Mouse (Mus musculus) right cerebral cortex, postnatal 10 days (tissue): ENCODE measurements at regions not wholly inside any gene's neighbourhood (a gene's known extent, or its start where the extent isn't known, plus 50 kb on each side); places are given as distances from the start of the nearest gene placed in this dataset.

Source experiments
- DNase-seq, 2 experiments: peaks; one replicate each; pipeline ENCODE4 v3.0.0; 2021; ENCODE audit warnings: low spot score in 2 of 2

DNA sequence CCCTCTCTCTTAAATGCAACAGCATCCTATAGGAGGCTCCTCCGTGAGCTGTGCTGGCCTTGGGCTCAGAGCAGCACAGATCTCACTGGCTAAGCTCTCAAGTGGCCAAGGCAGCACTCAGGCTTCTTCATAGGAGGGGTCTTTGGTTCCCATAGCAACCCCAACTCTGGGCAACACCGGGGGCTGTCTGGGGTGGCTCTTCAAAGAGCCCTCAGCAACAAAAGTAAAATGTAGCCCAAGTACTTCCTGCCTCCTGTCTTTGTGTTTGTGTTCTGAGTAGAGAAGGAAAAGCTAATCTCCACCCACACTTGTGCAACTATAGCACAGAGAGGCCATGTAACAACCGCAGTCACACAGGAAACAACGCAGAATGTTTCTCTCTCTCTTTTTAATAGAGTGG, 322.2 kb upstream of the Tbx3 start:
- no peak for DNase-seq

DNA sequence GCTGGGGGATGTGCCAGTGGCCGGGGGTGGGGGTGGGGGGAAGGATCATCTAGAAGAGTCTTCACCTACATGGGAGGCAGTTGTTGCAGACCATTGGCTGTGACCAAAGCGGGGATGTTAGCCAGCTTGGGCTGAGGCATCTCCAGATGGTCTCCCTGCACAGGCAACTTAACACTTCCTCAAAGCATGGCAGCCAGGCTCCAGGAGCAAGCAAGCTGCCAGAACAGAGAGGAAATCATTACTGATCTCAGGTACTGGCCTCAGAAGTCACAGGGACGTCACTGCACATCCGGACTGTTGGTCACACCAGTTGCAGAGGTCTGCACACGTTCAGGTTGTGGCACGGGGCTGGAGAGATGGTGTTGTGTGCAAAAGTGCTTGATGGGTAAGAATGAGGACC, 321.1 kb upstream of the Tbx3 start:
- DNase-seq = no peak

DNA sequence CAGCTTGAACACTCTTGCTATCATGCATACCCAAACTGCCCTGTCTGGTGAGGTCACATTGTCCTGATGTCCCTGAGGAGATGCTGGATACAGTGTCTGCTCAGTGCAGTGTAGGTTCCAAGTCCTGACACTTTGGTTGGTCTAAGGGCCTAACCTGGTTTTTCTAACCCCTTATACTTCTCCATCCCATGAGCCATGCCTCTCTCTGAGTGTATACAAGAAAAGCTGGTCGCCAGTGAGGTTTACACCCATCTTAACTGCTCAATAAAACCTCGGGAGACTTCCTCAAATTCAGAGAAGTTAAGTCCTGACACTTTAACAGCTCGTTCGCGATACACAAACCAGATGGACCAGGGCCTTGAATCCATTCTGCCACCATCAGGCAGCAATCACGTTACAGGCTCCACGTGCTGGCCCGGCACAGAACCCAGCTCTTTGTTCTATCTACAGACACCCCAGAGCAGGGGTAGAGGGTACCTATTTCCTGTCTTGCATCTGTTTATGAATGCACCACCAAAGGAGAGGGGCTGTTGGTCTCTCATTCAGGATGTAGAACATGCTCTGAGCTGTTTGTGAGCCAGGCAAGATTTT, 320.0 kb upstream of the Tbx3 start:
- no peak for DNase-seq

DNA sequence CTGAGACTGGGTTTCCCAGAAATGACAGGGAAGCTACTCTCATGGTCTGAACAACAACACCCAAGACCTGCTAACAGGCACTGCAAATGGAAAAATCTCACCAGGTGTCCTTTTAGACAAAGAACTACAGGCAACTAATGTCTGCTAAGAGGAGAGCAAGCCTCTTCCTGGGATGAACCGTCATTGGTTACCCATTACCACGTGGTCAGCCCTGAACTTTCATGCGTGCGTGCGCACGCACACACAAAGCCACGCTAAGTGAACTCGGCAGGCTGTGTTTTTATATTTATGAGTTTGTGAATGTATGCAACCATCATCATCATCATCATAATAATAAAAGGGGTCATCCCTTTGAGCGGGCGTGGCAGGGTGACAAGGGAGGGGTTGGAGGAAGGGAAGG, 315.0 kb upstream of the Tbx3 start:
- DNase-seq = no peak

DNA sequence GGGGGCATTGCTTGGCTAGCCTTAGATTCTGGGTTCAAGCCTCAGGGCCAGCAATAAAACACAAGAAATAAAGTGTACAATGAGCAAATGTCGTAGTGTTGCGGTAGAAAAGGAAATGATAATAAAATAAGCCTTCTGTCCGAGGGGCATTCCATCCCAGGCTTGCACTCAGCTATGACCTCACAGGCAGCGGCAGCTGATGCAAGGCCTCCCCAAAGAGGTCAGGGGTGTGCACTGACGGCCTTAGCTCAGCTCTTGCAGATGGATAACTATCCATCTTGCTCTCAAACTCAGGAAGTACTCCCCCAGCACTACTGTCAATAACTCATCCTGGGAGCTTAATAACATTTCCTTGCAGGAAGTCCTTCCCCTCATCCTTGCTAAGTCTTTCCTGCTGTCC, 314.4 kb upstream of the Tbx3 start:
- no peak for DNase-seq

DNA sequence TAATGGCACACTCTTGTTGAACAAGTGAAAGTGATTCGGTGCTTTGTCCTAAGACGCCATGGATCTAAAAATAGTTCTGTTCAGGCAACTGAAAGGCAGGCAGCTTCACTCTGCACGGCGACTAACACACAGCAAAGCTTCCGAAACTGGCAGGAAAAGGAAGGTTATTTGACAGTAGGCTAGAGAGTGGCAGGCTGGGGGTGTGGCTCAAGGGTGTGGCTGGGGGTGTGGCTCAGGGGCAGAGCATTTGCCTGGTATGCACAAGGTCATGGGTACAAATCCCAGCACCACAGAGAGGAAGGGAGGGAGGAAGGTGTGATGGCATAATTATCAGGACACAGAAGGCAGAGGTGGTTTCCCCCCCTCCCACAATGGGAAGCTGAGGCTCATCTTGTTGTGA, 310.8 kb upstream of the Tbx3 start:
- no peak for DNase-seq

DNA sequence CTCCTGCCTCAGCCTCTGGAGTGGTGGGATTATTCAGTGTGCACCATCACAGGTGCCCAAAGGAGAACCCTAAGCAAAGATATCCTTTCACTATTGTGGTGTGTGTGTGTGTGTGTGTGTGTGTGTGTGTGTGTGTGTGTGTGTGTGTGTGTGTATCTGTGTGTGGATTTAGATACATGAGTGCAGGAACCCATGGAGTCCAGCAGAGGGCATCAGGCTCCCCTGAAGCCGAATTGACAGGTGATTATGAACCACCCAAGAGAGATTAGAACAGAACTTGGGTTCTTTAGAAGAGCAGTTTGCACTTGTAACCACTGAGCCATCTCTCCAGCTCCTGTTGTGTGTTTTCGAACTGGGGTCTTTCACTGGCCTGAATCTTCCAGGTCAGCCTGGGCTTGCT, 310.1 kb upstream of the Tbx3 start:
- DNase-seq = no peak

DNA sequence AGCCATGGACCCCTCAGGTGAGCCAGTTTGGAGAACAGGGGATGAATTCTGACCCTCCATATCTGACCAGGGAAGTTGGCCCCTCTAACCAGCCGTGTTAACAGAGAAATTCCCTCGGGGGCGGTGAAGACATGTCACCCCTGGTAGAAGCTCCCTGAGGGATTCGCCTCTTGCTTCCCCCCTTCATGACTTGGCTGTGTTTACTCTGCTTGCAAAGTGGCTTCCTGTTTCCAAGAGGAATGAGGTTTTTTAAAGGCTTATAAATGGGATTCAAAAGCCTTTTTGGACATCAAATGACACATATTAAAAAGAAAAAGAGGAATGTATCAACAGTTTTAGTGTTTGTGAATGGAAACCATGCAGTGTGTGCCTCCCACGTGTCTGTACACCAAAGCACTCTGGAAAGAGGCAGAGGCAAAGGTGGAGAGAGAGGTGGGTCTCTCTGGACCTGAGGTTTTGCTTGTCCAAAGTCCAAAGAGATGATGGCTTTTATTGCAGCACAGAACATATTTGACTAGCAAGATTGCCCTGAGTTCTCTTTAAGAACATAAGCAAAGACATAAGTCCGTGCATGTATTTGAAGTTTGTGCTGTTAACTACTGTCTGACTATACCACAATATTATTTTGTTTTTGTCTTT, 308.9 kb upstream of the Tbx3 start:
- DNase-seq = no peak

DNA sequence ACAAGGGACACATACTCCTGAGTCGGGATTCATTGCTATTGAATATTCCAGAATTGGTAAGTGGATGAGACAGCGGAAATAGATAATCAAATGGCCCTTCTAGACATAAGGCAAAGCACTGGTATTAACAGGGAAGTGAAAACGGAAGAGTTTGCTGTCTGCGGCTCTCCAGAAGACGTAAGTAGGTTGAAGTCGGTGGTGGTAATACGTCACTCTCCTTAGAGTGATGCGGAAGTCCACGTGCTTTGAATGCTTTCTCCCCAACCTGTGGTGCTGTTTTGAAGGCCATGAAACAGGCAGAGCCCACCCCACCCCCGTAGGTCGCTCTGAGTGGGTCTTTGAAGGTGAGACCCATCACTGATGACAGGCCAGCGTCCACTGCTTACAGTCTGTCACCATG, 308.0 kb upstream of the Tbx3 start:
- no peak for DNase-seq

DNA sequence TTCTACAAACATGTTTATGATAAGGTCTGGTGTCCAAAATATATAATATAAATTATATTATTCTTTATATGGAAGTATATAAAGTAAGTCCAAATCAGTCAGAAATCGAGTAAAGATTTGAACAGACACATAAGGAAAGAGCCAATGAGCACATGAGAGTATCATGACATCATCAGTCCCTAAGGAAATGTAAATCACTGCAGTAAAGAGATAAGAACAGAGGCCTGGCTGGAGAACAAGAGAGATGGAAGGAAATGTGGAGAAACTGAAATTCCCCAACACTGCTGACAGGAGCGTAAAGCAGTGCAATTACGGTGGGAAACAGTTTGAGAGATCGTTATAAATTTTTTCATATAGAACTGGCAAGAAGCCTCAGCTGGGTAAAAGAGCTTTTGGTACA, 306.2 kb upstream of the Tbx3 start:
- no peak for DNase-seq

DNA sequence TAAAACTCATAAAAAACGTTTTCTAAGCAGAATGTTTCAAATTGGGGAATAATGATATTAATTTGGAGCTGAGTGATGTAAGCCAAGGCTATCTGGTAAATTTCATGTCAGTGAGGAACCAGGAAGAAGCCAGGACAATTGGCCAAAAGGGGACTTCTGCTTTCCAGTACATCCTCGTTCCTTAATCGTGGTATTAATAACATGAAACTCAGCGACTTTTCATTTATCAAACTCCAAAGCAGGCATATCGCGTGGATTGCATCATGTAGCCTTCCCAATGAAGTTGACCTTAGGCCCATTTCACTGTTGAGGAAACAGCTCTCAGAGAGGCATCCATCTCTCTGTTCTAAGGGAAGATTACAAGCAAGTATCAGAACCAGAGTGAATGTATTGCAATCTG, 305.3 kb upstream of the Tbx3 start:
- no peak for DNase-seq

DNA sequence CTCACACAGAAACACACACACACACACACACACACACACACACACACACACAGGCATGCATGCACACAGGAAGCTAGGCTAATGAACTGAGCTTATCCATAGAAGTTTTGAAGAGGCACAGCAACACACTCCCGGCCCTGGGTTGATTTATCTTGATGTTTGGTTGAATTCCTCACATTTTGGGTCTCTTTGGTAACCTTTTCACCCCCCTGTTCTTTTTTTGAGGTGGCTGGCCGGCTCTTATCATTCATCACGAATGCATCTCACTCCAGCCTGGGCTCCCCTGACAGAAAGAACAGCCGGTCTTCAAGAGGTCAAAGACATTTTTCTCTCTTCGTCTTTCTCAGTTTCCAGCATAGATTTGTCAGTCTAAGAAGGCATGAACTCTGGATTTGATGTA, 304.2 kb upstream of the Tbx3 start:
- DNase-seq = no peak

DNA sequence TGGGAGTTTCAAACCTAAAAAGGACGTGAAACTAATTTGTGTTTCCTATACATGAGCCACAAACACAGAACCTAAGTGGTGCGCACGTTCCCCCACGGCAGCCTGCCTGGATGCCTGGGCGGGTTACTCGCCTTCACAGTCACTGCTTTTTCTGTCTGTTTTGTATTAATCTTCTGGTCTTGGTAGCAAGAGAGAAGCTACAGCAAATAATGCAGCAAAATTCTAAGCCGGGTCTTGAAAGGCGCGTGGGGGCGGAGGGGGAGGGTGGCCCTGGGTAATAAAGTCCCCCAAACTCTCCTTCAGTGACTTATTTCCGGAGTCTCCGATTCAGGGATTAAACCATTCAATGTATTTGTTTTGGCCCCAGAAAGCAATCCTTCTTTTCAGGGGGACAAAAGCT, 300.0 kb upstream of the Tbx3 start:
- no peak for DNase-seq

DNA sequence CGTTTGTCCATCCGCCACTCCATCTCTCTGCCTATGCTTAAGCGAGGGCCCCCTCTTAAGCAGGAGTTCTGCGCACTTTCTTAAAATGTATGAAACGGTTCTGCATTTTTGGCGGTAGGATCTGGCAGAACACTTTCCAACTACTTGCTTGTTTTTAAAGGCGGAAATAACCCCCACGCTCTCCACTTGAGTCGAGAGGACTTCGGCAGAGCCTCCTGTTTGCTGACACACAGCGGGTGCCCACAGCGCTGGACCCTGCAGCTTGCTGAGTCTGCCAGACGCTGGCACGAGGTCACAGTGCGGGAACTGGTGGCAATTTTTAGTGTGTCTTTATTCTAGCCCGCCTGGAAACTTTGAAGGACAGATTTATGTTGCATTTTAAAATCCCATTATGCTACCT, 299.5 kb upstream of the Tbx3 start:
- no peak for DNase-seq

DNA sequence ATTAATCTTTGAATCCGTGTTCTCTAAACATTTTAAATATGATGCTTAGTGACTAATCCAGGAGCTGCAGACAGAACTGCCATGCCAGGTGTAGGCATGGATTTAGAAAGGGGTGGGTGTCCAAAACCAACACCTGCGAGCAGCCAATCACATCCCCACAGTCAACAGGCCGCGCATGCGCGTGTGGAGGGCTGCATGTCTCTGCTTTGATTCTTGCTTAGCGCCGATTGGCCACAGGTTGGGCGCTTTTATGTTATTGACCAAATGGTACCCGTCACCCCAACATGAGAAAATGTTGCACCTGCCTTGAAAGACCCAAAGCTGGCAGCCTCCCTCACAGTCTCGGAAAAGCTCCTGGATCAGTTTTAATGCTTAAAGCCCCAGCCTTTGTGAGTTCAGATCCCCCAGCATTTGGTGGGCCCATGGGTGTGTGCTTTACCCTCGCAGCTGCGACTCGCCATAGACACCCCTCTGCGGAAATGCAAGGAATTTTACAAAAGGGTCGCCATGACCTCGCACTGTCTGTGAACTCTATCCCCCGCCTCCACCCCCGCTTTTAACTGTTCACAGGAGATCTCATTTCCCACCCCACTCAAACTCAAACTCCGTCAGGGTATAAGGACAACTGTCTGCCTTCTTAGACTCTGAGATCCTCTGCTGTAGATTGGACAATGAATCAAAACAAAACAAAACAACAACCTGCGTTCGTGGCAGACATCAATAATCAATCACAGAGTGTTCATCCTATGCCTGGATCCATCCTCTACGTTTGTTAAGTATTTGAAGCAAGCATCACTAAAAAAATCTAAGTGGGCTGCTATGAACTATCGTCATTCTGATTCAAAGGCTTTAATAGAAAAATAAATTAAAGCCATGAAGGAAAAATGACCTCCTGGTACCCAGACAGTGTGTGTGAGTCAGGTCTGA, 296.4 kb upstream of the Tbx3 start:
- no peak for DNase-seq

DNA sequence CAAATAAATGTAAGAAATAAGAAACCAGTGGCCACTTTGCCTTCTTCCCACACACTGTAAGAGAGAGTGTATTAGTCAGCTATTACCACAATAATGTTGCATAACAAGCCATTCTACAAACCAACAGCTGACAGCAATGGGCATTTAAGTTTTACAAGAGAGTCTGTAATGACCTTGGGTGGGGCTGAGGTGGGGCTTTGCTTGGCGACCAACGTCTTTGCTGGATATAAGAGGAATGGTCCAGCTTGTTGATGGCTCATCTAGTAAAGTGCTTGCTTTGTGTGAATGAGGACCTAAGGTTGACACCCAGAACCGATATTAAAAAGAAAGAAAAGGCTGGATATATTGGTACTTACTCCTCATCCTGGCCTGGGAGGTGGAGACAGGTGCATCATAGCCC, 295.6 kb upstream of the Tbx3 start:
- DNase-seq = no peak

DNA sequence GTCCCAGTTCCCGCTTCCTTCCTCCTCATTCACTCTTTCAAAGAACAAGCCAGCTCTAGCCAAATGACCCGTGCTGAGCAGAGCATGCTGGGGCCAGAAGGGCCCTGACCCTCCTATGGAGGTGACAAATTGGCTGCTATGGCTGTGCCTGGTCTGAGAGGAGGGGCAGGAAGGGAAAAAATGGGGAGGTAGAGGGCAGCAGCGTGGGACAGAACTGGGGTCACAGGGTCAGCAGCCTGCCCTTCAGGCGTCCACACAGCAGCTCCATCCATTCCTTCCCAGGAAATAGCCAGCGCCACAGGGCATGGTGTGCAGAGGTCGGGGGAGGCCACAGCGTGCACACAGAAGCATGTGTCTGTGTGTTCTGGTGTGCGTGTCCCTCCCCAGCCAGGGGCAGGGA, 292.2 kb upstream of the Tbx3 start:
- no peak for DNase-seq

DNA sequence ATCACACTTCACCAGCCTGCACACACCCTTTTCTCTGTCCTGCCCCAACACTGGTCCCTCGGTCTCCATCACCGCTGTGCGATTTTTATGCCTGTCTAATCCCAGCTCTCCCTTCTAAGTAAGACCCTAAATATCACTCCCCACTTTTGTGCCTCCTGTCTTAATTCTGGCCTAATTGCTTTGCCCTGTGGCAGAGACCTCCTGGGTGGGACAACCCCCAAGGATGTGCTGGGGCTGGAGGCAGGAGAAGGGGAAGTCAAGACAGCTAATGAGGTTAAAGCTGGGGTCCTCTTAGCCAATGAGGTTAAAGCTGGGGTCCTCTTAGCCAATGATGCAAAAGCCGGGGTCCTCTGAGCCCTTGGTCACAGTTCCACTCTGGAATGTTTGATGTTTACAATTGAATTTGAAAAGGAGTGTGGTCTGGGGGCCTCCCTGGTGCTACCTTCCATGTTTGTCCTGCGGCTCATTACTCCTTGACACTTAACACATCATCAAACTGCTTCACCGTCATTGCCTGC, 290.5 kb upstream of the Tbx3 start:
- DNase-seq = no peak

DNA sequence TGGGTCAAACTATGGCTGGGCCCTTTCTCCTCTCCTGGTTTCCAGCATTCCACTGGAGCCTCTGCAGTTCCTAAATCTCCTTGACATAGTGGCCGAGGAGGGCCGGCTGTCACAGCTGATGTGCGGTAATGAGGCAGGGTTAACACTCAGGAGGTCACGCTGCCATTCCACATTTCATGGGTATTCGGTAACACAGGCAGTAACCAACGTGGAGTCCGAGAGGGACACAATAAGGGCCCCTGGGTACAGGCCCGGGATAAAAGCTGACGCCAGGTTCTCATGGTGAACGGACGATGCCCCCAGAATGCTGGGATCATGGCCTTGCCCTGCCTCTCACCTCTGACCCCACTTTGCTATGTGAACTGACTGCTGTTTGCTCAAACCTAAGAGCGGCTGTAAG, 289.0 kb upstream of the Tbx3 start:
- no peak for DNase-seq

DNA sequence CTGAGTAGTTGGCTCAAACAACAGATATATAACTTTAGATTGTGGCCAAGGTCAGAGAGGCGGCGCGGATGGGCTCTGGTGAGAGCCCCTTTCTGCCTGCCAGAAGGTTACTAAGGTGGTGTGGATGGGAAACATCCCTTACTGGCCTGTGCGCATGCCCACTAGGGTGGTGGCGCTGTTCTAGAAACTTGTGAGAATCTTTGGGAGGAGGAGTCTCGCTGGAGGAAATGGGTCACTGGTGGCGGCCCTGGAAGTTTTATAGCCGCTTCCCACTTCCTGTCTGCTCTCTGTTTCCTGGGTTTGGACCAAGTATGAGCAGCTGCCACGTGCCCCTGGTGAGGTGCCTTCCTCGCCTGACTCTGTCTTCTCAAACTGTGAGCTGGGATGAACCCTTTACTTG, 285.0 kb upstream of the Tbx3 start:
- no peak for DNase-seq

DNA sequence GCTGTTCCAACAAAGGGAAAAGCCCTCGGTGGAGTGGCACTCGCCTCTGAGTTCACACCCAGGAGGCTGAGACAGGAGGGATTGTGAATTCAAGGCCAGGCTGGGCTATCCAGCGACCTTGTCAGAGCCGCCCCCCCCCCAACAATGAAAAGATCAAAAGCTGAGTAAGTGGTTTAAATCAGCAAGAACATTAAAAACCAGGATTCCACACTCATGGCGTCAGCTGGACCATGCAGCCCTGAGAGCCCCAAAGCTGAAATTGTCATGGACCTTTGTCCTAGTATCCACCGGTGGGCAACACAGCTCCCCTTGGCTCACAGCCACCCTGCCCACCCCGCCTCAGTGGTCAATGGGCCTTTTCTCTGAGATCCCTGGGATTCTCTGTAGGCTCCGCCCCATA, 283.6 kb upstream of the Tbx3 start:
- no peak for DNase-seq

DNA sequence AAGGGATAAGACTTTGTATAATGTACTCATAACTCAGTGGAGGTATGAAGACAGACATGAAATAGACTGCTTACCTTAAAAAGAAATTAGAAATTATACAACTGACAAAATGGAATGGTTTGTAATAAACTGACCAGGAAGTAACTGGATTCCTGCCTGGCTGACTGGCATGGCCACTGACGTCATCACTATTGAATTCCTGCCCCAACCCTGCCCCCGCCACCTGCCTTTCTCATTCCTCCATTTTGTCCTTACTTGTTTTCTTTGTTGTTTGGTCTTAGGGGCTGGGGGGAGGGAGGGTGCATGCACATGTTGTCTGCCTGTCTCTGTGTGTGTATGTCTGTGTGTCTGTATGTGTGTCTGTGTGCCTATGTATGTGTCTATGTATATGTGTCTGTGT, 283.2 kb upstream of the Tbx3 start:
- DNase-seq = no peak

DNA sequence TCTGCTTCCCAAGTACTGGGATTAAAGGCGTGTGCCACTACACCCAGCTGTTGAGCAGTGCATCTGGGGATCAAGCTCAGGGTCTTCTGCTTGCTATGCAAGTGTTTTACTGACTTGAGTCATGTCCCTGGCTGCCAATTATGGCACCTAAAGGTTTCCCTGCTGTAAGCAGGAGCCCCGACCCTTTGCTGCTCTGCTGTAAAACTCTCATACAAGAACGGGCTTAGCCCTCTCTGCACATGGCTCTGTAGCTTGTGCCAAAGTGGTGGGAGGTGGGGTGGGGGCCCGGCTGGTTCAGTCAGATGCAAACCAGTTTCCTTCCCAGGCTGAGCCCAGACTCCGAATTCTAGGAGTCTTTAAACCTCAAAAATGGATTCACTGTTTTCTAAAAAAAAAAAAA, 281.6 kb upstream of the Tbx3 start:
- DNase-seq = no peak
